Mouse (Mus musculus): ENCODE measurements at regions not wholly inside any gene's neighbourhood (a gene's known extent, or its start where the extent isn't known, plus 50 kb on each side); places are given as distances from the start of the nearest gene placed in this dataset.

DNA sequence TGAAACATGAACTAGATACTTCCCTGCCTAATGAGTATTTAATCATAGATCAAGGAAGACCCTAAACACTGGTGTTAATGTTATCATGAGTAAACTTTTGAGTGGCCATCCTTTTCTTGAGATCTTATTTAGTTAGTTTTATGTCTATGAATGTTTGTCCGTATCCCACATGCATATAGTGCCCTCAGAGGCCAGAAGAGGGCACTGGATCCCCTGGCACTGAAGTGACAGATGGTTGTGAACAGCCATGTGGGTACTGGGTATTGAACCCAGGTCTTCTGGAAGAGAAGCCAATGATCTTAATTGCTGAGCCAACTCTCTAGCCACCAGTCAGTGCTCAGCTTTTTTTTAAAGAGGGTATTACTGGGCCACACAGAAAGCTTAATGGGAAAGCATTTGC lies 408.6 kb upstream of the Hnrnpa3 start:
- H3K27ac ChIP-seq (ENCODE audit: low read depth, low read length), result no peak overlapping the region
- H3K9me3 ChIP-seq (ENCODE audit: control insufficient read depth, low read length), result no peaks in the 10 kb centered on the region
- no peaks in the 10 kb centered on the region for H3K4me1 ChIP-seq (replicated peaks; ENCODE audit: control insufficient read depth, insufficient read depth, low read length)
- no peak overlapping the region for H3K4me3 ChIP-seq (ENCODE audit: low read depth, low read length)
- 69% methylated on average over 1 of the region's 1 CpGs for WGBS
- no peaks in the 10 kb centered on the region for H3K36me3 ChIP-seq (ENCODE audit: control insufficient read depth, insufficient read depth, low read length)
- no peaks in the 10 kb centered on the region for H3K27me3 ChIP-seq (replicated peaks; ENCODE audit: control insufficient read depth, insufficient read depth, low read length)
- no peak overlapping the region for H3K9ac ChIP-seq (ENCODE audit: low read depth, low read length)
- DNase-seq (ENCODE audit: low spot score), result no peak
- ATAC-seq (replicated peaks; ENCODE audit: low FRiP score), result no peak
- H3K4me2 ChIP-seq, result no peak overlapping the region

DNA sequence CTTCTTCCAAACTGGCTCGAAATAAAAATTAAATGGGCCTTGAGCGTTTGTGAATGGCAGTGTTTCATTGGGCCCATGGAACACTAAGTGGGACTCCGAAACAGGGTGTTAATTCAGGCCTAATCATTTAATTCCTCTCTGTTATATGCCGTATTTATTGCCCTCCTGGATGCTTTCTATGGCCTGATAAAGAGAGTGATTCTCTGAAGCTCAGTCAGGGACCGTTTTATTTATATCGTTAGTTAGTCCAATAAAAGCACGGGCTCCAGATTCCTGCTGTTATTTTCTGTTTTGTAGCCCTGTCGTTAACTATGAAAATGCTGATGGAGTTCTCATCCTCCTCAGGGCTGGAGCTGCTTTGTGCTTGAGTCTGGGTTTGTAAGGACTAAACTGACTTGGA lies 406.2 kb upstream of the Hnrnpa3 start:
- Histone ChIP-seq H3K9me3 (ENCODE audit: control insufficient read depth, low read length) (no peaks in the 10 kb centered on the region), H3K4me1 (replicated peaks; ENCODE audit: control insufficient read depth, insufficient read depth, low read length) (no peaks in the 10 kb centered on the region), H3K27ac (ENCODE audit: low read depth, low read length) (no peak overlapping the region), H3K4me2 (no peak overlapping the region), H3K36me3 (ENCODE audit: control insufficient read depth, insufficient read depth, low read length) (no peaks in the 10 kb centered on the region), H3K4me3 (ENCODE audit: low read depth, low read length) (no peak overlapping the region), H3K9ac (ENCODE audit: low read depth, low read length) (no peak overlapping the region), H3K27me3 (replicated peaks; ENCODE audit: control insufficient read depth, insufficient read depth, low read length) (no peaks in the 10 kb centered on the region)
- 79% methylated on average over 8 of the region's 8 CpGs for WGBS
- ATAC-seq (replicated peaks; ENCODE audit: low FRiP score), result no peak
- no peak for DNase-seq (ENCODE audit: low spot score)

DNA sequence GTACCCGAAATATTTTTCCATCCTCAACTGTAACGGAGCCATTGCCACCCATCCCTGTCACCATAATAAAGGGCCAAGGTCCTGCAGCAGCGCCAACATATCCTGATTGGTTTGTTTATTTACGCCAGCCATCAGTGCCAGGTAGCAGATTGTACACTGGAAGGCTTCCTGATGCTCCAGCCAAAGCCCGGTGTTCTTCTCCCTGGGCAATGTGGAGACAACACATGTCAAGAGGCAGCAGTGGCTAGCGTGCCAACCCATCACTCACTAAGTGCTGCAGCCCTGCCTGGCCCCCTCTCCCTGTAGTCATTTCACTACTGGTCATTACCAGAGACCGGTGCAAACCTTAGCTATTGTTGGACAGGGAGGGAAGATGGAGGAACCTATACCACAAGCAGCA lies 393.8 kb upstream of the Hnrnpa3 start:
- Histone ChIP-seq H3K4me1 (replicated peaks; ENCODE audit: control insufficient read depth, insufficient read depth, low read length) (no peaks in the 10 kb centered on the region), H3K4me3 (ENCODE audit: low read depth, low read length) (no peak overlapping the region), H3K27ac (ENCODE audit: low read depth, low read length) (no peak overlapping the region), H3K9me3 (ENCODE audit: control insufficient read depth, low read length) (no peaks in the 10 kb centered on the region), H3K9ac (ENCODE audit: low read depth, low read length) (no peak overlapping the region), H3K4me2 (no peak overlapping the region), H3K27me3 (replicated peaks; ENCODE audit: control insufficient read depth, insufficient read depth, low read length) (no peaks in the 10 kb centered on the region), H3K36me3 (ENCODE audit: control insufficient read depth, insufficient read depth, low read length) (no peaks in the 10 kb centered on the region)
- ATAC-seq (replicated peaks; ENCODE audit: low FRiP score) (no peak), DNase-seq (ENCODE audit: low spot score) (no peak)
- 71% methylated on average over 7 of the region's 7 CpGs for WGBS

DNA sequence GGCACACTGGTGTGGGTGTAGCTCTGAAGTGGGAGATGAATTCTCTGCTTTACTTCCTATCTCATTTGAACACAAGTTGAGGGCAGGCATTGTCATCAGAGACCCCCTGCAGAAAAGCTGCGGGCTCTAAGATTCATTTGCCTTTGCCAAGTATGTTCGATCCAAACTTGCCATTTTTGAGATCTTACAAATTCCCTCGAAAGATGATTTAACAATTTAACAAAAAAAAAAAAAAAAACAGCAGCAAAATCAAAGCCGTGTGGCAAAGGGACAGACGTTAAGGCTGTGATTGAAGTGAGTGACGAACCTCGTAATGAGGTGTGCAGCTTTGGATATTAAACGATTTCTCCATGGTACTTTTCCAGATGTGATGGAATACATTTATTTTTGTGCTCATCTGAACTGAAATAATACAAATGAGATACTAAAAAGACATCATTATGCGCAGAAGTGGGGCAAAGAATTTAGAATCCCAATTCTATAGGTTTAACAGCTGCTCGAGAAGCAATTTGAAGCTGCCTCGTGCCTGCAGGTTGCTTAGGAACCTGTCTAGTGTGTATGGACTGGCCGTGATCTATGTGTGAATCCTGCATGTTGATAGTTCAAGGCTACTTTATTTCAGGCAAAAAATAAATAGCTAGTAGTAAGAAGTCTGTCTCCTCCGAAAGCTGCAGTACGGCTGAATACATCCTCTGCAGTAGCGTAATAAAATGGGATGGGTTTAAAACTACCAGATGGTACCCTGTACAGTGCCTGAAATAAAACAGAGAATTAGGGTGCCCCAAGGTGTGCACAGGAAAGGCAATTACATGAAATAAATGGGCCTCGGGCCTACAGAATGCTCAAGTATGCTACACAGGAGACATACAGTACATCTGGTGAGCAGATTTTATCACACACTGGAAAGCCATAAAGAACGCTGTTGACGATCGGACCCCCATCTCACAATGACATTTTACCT lies 393.0 kb upstream of the Hnrnpa3 start:
- H3K4me3 ChIP-seq (ENCODE audit: low read depth, low read length), result no peak overlapping the region
- H3K4me2 ChIP-seq, result no peak overlapping the region
- no peaks in the 10 kb centered on the region for H3K9me3 ChIP-seq (ENCODE audit: control insufficient read depth, low read length)
- no peak for DNase-seq (ENCODE audit: low spot score)
- 85% methylated on average over 19 of the region's 19 CpGs for WGBS
- no peaks in the 10 kb centered on the region for H3K4me1 ChIP-seq (replicated peaks; ENCODE audit: control insufficient read depth, insufficient read depth, low read length)
- no peak overlapping the region for H3K9ac ChIP-seq (ENCODE audit: low read depth, low read length)
- H3K27ac ChIP-seq (ENCODE audit: low read depth, low read length), result no peak overlapping the region
- H3K36me3 ChIP-seq (ENCODE audit: control insufficient read depth, insufficient read depth, low read length), result no peaks in the 10 kb centered on the region
- H3K27me3 ChIP-seq (replicated peaks; ENCODE audit: control insufficient read depth, insufficient read depth, low read length), result no peaks in the 10 kb centered on the region
- no peak for ATAC-seq (replicated peaks; ENCODE audit: low FRiP score)

DNA sequence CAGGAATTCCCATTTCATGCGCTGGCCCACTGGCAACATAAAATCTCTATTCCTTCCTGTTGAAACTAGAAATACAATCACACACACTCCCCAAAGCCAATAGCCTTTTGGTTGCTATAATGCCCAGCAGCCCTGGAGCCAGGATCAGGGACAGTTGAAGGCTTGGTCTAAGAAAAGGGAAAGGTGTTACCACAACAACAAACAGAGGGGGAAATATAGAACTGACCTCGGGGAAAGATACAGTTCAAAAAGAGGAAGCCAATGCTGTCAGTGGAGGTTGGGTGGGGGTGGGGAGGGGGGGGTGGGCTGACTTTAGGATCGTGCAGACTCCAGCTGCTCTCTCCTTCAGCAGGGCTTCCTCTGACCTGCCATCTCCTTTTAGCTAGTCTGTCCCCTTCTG lies 391.1 kb upstream of the Hnrnpa3 start:
- Histone ChIP-seq H3K4me3 (ENCODE audit: low read depth, low read length) (no peak overlapping the region), H3K4me2 (no peak overlapping the region), H3K9ac (ENCODE audit: low read depth, low read length) (no peak overlapping the region), H3K36me3 (ENCODE audit: control insufficient read depth, insufficient read depth, low read length) (no peaks in the 10 kb centered on the region), H3K27ac (ENCODE audit: low read depth, low read length) (no peak overlapping the region), H3K27me3 (replicated peaks; ENCODE audit: control insufficient read depth, insufficient read depth, low read length) (no peaks in the 10 kb centered on the region), H3K4me1 (replicated peaks; ENCODE audit: control insufficient read depth, insufficient read depth, low read length) (no peaks in the 10 kb centered on the region), H3K9me3 (ENCODE audit: control insufficient read depth, low read length) (no peaks in the 10 kb centered on the region)
- ATAC-seq (replicated peaks; ENCODE audit: low FRiP score) (no peak), DNase-seq (ENCODE audit: low spot score) (no peak)
- 46% methylated on average over 3 of the region's 3 CpGs for WGBS

DNA sequence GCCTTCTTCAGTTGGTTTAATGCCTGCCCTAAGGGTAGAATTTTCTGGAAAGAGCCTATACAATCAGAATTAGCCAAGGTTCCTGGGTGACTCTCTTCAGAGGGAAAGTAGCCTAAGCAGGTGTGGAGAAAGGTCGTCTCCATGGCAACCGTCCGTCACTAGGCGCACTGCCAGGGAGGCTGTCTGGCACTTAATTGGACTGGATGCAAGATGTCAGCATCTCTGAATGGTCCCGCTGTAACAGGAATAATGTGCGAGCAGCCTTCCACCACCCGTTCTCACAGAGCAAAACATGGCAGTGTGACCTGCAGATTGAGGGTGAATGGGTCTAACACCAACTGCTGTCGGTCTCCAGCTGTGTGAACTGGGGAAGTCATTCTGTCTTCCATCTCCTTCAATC lies 389.6 kb upstream of the Hnrnpa3 start:
- no peak overlapping the region for H3K4me2 ChIP-seq
- no peak for DNase-seq (ENCODE audit: low spot score)
- H3K27me3 ChIP-seq (replicated peaks; ENCODE audit: control insufficient read depth, insufficient read depth, low read length), result no peaks in the 10 kb centered on the region
- no peaks in the 10 kb centered on the region for H3K9me3 ChIP-seq (ENCODE audit: control insufficient read depth, low read length)
- no peaks in the 10 kb centered on the region for H3K36me3 ChIP-seq (ENCODE audit: control insufficient read depth, insufficient read depth, low read length)
- ATAC-seq (replicated peaks; ENCODE audit: low FRiP score), result no peak
- H3K9ac ChIP-seq (ENCODE audit: low read depth, low read length), result no peak overlapping the region
- no peaks in the 10 kb centered on the region for H3K4me1 ChIP-seq (replicated peaks; ENCODE audit: control insufficient read depth, insufficient read depth, low read length)
- no peak overlapping the region for H3K4me3 ChIP-seq (ENCODE audit: low read depth, low read length)
- H3K27ac ChIP-seq (ENCODE audit: low read depth, low read length), result no peak overlapping the region
- whole genome bisulfite sequencing, result 78% methylated on average over 8 of the region's 8 CpGs

DNA sequence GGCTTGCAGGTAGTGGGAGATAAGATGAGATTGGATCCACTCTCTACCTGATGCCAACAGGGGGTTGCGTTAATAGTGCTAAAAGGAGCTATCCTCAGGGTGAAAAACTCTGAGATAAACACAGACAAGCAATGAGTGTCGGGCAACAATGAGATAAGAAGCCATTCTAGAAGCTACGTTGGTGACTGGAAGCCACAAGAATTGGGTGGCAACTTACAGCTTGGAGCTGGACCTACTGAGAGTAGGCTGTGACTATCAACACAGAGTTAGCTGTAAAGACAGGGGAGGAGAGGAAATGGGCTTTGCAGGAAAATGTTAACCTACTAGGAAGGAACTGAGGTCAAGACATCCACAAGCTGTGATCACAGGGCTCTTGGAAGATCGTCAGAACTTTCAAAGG lies 388.9 kb upstream of the Hnrnpa3 start:
- DNase-seq (ENCODE audit: low spot score) (no peak), ATAC-seq (replicated peaks; ENCODE audit: low FRiP score) (no peak)
- no peak overlapping the region for H3K4me3 ChIP-seq (ENCODE audit: low read depth, low read length)
- 28% methylated on average over 4 of the region's 4 CpGs for WGBS
- H3K9me3 ChIP-seq (ENCODE audit: control insufficient read depth, low read length), result no peaks in the 10 kb centered on the region
- no peak overlapping the region for H3K27ac ChIP-seq (ENCODE audit: low read depth, low read length)
- H3K4me1 ChIP-seq (replicated peaks; ENCODE audit: control insufficient read depth, insufficient read depth, low read length), result no peaks in the 10 kb centered on the region
- H3K36me3 ChIP-seq (ENCODE audit: control insufficient read depth, insufficient read depth, low read length), result no peaks in the 10 kb centered on the region
- H3K4me2 ChIP-seq, result no peak overlapping the region
- no peaks in the 10 kb centered on the region for H3K27me3 ChIP-seq (replicated peaks; ENCODE audit: control insufficient read depth, insufficient read depth, low read length)
- no peak overlapping the region for H3K9ac ChIP-seq (ENCODE audit: low read depth, low read length)

DNA sequence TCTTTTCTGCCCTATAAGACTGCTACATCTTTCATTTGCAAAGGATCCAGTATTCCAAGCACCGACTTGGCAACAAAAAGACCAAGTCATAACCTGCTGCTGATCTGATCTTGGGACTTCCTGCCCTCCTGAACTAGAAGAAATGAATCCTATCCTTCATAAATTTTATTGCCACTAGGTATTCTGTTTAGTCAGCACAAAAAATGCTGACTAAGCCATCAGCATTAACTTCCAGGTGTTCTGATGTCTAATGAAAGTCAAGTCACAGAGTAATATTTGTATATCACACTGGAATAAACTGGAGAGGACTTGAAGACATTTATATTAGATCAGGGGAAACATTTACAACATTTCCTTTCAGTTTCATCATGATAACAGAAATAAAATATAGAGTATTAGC lies 371.2 kb upstream of the Hnrnpa3 start:
- no peaks in the 10 kb centered on the region for H3K9me3 ChIP-seq (ENCODE audit: control insufficient read depth, low read length)
- no peak overlapping the region for H3K9ac ChIP-seq (ENCODE audit: low read depth, low read length)
- H3K4me1 ChIP-seq (replicated peaks; ENCODE audit: control insufficient read depth, insufficient read depth, low read length), result no peaks in the 10 kb centered on the region
- no peak overlapping the region for H3K4me2 ChIP-seq
- H3K27me3 ChIP-seq (replicated peaks; ENCODE audit: control insufficient read depth, insufficient read depth, low read length), result no peaks in the 10 kb centered on the region
- no peak overlapping the region for H3K4me3 ChIP-seq (ENCODE audit: low read depth, low read length)
- ATAC-seq (replicated peaks; ENCODE audit: low FRiP score) (no peak), DNase-seq (ENCODE audit: low spot score) (no peak)
- no peak overlapping the region for H3K27ac ChIP-seq (ENCODE audit: low read depth, low read length)
- 74% methylated on average over 1 of the region's 1 CpGs for WGBS
- H3K36me3 ChIP-seq (ENCODE audit: control insufficient read depth, insufficient read depth, low read length), result no peaks in the 10 kb centered on the region

DNA sequence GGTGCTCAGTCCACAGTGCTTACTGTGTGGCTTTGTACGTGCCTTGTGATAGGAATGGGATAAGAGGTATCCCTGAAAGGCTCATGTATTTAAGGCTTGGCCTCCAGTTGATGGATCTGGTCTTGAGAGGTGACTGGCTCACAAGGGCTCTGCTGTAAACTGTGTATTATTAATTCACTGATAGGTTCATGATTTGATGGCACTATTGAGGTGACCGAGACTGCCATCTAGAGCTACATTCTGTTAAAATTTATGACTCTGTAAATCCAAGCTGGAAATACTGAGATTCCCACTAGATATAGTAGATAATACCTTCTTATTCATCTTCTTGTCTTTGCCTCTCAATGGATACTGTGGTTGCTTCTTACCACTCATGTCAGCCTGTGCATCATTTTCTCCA lies 367.4 kb upstream of the Hnrnpa3 start:
- no peak for DNase-seq (ENCODE audit: low spot score)
- Histone ChIP-seq H3K4me3 (ENCODE audit: low read depth, low read length) (no peak overlapping the region), H3K36me3 (ENCODE audit: control insufficient read depth, insufficient read depth, low read length) (no peaks in the 10 kb centered on the region), H3K27me3 (replicated peaks; ENCODE audit: control insufficient read depth, insufficient read depth, low read length) (no peaks in the 10 kb centered on the region), H3K27ac (ENCODE audit: low read depth, low read length) (no peak overlapping the region), H3K4me2 (no peak overlapping the region), H3K9ac (ENCODE audit: low read depth, low read length) (no peak overlapping the region), H3K4me1 (replicated peaks; ENCODE audit: control insufficient read depth, insufficient read depth, low read length) (no peaks in the 10 kb centered on the region), H3K9me3 (ENCODE audit: control insufficient read depth, low read length) (no peaks in the 10 kb centered on the region)
- WGBS, result 88% methylated on average over 2 of the region's 2 CpGs
- no peak for ATAC-seq (replicated peaks; ENCODE audit: low FRiP score)
